Mouse (Mus musculus) spleen, postnatal 14 days (tissue): Measurements from ENCODE around the gene Cacna2d2.

Experiments used
- DNase-seq, 2 experiments: peaks; one replicate each; pipeline ENCODE4 v3.0.0; 2021 to 2022; ENCODE audit warnings: low spot score in 2 of 2

Cacna2d2 gene

DNA sequence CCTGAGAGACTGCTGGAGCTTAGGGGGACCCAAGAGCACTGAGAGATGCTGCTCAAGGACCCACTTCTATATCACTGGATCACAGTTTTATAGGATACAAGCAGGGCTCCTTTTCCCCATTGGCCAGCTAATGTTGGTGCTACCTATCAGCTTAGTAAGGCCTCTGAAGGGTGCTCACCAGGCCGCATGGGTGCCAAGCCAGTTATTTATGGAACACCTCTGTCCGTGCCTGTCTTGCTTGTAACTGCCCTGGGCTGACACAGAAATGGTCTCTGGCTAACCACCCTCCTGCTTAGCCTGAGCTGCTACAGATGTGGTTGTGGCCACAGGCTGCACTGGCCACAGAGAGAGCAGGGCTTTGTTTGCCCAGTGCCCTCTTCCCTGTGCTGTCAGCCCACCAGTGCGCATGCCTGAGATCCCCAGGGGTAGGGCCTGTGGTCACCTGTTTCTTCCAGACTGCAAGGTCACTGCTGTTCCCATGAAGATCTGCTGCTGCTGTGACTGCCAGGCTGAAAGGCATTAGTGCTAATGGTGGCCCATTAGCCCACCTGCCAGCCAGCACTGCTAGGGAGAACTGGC is 101.4 kb downstream of the Cacna2d2 start:
- DNase-seq: no peak

DNA sequence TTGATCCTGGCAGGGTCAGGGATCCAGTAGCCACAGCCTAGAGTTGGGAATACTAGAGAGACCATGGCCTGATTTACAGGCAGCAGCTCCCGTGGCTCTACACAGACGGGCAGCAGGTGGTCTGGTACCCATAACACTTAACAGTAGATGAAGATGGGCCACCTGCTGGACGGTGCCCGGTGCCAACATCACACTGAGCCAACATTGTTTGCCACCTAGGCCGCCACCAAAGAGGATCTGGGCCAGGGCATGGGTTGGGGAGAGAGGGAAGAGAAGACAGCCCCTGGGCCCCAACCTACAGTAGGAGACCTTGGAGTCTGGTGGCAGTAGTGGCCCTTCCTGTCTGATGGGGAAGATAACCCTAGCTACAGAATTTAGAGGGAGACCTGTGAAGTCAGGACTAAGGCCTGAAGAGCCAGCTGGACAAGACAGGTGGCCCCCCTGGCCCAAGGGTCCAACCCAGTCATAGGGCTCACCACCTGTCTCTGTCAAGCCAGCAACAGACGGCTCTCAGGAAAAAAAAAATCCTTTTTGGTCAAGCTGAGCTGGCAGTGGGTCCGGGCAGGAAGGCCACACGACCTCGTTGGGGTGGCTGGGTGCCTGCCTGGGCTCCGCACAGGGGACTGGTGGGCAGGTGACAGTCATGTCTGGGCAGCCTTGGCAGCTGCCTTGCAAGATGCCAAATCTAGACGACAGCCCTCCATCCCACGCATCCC is 102.9 kb downstream of the Cacna2d2 start:
- DNase-seq: no peak

DNA sequence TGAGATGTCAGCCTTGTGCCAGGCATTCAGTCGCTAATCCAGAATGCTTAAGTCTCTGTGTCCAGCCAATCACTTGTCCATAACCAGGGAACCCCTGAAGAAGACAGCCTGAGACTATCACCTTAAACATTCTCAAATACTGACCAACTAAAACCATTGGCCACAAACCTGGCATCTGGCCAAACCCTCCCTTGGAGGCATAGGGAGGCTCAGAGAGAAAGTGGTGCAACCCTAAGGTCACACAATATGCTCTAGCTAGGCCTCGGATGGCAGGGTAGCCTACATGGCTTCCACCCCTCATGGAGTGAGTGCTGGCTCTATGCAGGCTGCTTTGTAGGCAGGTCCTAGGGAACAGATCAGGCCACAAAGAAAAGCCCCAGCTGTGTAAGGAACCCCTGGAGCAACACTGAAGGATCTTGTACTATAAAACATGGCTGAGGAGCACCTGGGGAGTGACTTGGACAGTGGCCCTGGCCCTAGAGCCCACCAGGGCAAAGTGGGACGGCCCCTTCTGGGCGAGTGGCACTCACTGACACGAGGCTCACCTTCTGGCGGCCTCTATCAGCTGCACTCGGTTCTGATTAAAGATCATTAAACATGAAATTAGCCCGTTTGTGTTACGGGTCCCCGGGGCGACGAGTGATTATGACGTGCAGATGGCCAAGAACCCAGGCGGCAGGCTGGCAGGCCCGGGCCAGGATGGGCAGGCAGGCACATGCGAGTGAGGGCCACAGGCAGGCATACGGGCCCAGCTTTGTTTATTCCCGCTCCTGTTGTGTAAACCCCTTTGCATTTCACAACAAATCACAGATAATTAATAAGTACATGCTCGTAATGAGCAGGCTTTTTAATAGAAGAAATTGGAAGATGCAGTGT is 105.5 kb downstream of the Cacna2d2 start:
- no peak for DNase-seq

DNA sequence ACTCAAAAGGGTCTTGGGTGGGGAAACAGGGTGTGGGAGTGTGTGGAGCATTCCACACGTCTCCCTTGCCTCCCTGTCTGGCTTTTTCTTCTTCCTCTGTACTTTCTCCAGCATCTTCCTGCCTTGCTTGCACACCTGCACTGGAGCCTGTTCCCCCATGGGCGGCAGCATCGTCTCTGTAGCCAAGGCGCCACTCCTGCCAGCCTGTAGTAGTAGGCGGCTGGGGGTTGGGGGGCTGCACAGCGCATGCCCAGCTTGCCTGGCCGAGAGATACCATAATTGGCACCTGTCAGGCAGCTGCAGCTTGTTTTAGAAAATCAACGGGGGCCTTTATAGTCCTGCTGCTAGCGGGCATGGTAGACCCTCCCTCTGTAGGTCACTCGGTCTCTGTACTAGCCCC is 108.9 kb downstream of the Cacna2d2 start:
- no peak for DNase-seq

DNA sequence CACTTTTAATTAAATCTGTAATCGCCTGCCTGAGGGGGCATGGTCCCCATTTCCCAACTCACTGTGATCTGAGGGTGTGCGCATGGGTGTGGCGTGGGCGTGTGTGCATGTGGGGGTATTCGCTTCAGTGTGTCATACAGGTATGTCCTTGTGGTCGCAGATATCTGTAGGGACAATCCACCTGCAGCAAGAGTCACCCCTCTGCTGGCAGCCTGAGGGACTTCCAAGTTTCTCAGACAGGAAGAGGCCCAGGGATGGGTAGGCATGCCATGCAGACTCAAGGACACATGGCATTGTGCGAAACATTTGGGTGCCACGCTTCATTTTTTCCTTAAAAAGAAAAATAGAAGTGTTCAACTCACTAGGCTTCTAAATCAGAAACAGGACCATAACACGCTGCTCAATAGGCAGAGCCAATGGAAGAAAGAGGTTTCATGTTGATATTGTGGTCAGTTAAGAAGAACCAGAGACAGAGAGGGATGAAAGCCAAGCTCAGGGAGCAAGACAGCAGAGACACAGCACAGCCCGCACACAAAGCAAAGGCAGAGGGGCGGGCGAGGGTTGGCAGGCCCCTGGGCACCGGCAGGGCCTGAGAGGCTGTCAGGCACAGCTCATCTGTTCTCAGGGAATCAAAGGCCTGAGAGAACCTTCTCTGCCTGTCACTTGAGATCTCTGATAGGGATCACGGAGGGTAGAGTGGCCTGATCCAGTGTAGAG is 111.1 kb downstream of the Cacna2d2 start:
- DNase-seq: no peak

DNA sequence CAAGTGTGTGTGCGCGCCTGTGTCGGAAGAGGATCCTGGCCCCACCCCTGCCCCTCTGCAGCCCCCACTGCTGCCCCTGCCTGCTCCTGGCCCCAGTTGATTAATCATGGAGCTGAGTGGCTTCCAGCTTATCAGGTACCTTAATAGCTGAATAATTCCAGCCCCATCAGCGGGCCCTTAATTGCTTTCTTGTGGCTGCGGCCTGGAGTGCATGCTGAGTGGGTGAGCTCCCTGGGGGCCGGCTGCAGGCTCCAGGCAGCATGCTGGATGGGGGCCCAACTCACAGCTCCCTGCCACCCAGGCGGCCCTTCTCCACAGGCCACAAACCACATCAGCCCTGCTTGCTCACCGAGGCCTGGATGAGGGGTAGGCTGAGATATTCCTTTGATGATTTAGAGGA is 112.0 kb downstream of the Cacna2d2 start:
- no peak for DNase-seq

DNA sequence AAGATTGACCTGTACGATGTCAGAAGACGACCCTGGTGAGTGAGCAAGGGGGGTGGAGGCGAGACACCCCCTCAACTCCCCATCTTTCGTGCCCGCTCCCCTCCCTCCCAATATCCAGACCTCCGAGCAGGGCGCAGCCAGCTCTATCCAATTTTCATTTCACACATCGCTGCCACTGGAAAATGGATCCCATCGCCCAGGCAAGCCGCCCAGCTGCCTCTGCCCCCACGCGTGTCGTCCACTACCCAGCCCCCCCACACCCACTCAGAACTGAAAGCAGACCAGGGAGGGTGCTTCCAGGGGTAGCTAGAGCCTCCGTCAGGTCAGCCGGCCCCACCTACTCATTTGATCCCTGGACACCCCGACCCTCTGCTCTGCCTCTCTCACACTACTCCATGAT is 112.9 kb downstream of the Cacna2d2 start:
- no peak for DNase-seq

DNA sequence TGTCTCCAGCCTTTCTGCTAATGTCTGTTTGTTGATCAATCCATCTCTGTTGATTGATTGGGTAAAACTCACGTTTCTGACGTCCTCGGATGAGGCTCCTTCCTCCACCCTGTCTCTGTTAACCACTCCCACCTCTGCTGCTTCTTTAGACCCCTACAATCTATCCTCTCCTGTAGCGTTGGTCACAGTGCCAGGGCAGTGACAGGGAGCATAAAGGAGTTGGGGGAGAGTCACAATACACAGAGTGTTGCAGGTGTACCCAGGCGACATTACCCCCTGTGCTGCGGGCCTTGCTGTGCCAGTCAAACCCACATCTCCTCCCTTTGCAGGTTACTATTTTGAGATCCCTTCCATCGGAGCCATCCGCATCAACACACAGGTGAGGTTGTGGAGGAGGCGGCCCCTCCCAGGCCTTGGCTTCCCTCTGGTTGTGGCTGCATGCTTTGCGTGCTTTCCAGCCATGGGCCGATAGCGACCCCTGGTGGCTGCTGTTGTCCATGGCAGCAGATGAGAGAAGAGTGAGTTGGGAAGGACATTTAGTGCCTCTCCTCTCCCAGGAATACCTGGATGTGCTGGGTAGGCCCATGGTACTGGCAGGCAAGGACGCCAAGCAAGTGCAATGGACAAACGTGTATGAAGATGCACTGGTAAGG is 115.0 kb downstream of the Cacna2d2 start:
- DNase-seq: peak; percentile 53 to 77

DNA sequence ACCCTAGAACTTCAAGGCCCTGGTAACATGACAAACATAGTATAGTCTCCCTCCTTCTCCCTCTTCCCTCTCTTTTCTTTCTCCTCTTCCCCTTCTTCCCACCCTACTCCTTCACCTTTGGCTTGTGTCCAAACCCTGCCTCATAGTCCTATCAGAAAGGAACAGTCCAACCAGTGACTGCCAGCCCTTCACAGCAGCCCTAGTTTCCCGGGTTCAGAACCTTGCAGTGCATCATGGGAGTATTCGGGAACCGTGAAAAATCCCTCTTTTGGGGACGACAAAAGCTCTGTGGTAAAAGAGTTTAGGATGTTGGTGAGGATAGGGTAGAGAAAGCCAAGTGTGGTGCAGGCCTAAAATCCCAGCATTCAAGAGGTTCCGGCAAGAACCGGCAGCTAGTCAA is 120.9 kb downstream of the Cacna2d2 start:
- DNase-seq: no peak

DNA sequence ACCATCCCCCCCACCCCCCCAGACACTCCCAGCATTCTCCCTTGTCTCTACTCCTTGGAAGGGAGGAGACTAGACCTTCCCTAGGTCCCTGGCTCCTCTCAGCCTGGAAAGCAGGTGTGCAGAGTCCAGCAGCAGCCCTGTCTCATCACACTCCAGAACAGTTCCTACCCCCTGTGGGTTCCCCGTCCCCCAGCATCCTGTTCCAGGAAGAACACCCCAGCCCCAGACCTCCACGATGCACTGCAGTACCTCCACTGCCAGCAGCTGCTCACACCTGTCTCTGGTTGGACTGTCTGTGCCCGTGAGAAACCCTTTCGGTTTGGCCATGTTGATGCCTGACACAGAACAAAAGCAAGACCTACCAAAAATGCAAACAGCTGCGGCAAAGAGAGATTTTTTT is 121.8 kb downstream of the Cacna2d2 start:
- no peak for DNase-seq

DNA sequence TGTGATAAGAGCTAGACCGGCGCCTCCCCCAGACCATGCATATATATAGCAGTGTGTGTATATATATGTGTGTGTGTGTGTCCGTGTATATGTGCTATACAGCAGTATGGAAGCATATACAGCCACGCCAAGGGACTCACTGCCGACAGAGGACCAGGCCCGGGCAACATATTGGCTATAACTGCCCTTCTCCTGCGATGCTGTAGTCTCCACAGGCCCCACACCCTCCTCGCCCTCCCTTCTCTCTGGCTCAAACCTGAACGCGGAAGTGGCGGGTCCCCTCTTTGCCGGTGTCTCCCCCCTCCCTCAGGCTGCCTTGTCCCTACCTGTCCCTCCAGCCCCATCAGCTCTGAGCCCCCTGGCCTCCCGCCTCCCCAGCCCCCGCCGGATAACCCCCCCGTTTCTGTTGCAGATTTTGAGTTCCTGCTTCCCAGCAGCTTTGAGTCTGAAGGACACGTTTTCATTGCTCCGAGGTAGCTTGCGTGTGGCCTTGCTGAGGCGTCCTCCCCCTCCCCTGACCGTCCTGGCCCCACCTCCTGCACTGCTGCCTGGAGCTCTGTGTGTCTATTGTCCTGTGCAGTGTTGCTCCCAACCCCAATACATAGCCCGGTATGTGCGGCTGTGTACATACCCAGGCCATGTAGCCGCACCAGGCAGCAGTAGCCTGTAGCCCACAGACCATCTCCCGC is 122.4 kb downstream of the Cacna2d2 start:
- no peak for DNase-seq

DNA sequence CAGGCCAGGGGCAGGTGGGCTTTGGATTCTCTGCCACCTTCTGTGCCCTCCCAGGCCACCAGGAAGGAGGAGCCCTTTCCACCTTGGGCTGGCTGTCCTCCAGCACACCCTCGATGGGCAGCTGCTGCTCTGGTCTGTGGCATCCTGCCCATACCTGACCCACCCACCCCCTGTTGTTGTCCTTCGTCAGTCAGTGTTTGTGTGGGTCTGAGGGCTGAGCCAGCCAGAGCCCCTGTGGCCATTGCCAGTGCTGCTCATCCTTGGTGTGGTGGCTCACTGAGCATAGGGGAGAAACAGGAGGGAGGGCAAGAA is 122.9 kb downstream of the Cacna2d2 start:
- no peak for DNase-seq

DNA sequence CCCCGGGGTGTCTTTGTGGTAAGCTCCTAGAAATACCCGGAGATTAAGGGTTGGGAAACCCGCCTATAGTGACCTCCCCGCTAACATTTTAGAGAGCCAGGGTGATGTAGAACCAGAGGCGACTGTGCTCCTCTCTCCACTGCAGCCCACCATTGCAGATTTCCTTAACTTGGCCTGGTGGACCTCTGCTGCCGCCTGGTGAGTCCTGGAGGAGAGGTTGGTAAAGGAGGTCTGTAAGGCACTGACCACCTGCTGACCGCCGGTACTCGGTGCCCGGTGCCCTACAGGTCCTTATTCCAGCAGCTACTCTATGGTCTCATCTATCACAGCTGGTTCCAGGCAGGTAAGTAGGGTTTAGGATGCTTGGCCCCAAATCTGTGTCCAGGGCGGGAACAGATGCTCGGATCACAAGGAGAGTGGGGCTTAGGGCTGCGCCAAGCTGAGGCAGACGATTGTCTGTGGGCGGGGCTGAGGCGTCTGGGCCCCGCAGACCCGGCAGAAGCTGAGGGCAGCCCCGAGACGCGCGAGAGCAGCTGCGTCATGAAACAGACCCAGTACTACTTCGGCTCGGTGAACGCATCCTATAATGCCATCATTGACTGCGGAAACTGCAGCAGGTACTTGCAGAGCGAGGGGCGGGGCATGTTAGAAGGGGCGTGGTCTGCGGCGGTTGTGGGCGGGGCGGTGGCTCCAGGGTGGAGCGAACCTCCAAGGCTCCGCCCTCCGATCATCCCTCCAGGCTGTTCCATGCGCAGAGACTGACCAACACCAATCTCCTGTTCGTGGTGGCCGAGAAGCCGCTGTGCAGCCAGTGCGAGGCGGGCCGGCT is 127.0 kb downstream of the Cacna2d2 start:
- peak; percentile 66 to 70 for DNase-seq

DNA sequence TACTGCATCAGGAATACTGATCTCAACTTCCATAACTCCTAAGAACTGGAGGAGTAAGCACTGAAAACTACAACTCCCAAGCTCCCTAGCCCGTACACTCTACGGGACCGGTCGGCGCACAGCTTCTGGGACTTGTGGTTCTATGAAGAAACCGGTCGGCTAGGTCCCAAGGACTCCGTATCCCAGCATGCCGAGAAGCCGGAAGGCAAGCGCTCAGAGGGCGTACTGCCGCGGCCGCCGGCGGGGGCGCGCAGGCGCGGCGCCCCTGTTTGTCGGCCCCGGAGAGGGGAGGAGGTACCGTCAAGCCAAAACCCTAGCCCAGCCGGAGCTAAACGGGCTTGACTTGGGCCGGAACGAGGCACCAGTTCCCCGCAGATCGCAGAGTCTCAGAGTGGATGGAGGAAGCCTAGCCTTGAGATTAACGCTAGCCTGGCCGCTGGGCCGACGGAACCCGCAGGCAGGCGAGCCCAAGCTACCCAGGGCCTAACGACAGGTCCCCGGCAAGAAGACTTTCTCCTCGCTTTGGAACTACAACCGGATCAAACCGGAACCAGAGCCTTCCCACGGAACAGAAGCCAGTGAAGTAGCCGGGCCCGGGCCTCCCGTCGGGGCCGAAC is 134.5 kb downstream of the Cacna2d2 start, which contains the start of gene Tmem115:
Gene Tmem115 (plus strand): TSS at position 155 of the 617 bp plus-strand sequence.
- DNase-seq: peak; percentile 71 to 81

DNA sequence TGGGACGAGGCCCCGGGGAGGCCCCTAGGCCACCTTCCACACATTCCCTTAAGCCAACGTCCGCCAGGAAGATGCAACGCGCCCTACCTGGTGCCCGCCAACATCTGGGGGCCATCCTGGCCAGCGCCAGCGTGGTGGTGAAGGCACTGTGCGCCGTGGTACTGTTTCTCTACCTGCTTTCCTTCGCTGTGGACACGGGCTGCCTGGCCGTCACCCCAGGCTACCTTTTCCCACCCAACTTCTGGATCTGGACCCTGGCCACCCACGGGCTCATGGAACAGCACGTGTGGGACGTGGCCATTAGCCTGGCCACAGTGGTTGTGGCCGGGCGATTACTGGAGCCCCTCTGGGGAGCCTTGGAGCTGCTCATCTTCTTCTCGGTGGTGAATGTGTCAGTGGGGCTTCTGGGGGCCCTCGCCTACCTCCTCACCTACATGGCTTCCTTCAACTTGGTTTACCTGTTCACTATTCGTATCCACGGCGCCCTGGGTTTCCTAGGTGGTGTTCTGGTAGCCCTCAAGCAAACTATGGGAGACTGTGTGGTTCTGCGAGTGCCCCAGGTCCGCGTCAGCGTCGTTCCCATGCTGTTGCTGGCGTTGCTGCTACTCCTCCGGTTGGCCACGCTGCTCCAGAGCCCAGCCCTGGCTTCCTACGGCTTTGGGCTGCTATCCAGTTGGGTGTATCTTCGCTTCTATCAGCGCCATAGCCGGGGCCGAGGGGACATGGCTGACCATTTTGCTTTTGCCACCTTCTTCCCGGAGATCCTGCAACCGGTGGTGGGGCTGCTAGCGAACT is 135.2 kb downstream of the Cacna2d2 start:
- DNase-seq: peak in 1 of 2 experiments; percentile 25

DNA sequence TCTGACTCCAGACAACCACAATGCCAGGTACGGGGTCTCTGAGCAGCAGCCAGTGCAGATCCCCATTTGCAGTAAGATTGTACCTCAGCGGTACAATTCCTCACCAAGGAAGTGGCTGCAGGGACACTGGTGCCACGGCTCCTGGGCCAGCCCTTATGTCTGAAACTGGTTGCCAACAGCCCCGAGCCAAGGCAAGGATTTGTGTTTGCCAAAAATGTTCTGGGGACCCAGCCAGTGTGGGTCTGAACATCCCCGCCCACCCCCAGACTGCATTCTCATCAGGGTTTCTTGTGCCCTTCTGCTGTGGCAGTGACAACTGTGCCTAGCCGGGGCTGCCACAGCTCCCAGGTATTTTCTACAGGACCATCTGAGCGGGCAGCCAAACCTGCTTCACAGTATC is 138.8 kb downstream of the Cacna2d2 start:
- DNase-seq: no peak

DNA sequence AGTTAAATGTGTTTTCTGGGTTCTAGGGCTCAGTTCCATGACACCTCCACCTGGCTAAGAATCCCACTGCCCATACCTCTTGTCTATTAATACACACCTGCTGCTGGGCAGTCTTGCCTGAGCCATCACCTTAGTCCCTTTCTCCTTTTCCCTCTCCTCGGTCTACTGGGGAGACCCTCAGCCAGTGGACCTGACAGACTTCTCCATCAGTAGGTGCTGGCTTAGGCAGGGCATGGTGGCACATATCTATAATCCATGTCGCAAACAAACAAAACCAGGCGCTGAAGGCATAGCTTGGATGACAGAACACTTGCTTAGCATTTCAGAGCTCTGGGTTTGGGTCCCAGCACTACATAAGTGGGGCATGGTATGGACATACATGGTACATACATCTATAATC is 139.3 kb downstream of the Cacna2d2 start:
- DNase-seq: no peak

DNA sequence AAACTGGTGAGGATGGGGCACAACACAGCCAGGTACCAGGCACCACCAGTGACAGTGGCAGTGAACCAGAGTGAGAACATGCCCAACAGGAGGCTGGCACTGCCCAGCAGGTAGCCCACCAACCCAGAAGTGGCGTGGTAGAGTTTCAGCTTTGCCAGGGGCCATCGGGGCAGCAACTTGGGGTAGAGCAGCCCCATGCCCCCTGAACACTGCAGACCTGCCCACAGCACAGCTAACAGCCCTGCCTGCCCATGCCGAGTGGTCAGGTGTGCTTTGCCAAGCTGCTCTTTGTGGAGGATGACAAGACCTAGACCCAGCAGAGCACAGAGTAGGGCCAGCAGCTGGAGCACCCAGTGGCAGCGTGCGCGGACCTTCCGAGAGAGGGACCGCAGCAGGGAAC is 140.5 kb downstream of the Cacna2d2 start:
- no peak for DNase-seq

DNA sequence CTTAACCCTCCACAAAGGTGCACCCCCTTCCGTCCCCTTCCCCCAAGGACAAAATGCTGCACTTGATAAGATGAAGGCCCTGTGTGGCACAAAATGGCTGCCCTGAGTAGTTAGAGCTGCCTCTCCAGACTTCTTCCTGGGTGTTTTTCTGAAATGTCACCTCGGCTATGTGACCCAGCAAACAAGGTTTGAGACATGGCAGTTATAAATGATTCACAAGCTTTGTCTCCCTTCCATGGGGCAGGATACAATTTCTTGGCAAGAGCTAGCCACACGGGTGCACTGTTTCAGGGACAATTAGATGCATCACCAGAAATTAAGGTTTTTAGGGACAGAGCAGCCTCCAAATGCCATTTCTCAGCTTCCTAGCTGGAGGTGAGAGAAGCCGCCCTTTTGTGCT is 141.0 kb downstream of the Cacna2d2 start:
- DNase-seq: no peak
